Mouse (Mus musculus) embryonic facial prominence, embryonic 11.5 days (tissue): ENCODE data around the gene Med13l. TPM values are rescaled to one million over a fixed set of nuclear protein-coding genes. Genes with fewer than 3 reads are reported as not detected.

Experiments used
- ATAC-seq: fragments of 200-750 bp; cut with Nextera tagmentation; replicated peaks from 2 replicates; pipeline ENCODE4 v1.8.0; 2017; ENCODE audit warnings: low read depth; ENCODE audit not compliant: insufficient number of reproducible peaks, low FRiP score, low TSS enrichment
- DNase-seq: peaks from one replicate; pipeline ENCODE4 v3.0.0-alpha.2; 2015; ENCODE audit warnings: low spot score
- H3K27ac ChIP-seq: fragments of 300-500 bp; sonication (generic); replicated peaks from 2 replicates; pipeline ENCODE4 v1.5.1; 2014; ENCODE audit warnings: mild to moderate bottlenecking, low read depth, low read length, control low read depth
- H3K27me3 ChIP-seq: fragments of 300-500 bp; sonication (generic); 2 replicates; pipeline ENCODE4 v1.6.1; 2014; ENCODE audit warnings: mild to moderate bottlenecking, low read length, moderate library complexity, mixed read lengths; ENCODE audit not compliant: control insufficient read depth, insufficient read depth
- H3K36me3 ChIP-seq: fragments of 300-500 bp; sonication (generic); replicated peaks from 2 replicates; pipeline ENCODE4 v1.6.1; 2014; ENCODE audit warnings: low read depth, mild to moderate bottlenecking, low read length, moderate library complexity, mixed read lengths; ENCODE audit not compliant: control insufficient read depth, insufficient read depth
- H3K4me1 ChIP-seq: fragments of 300-500 bp; sonication (generic); 2 replicates; pipeline ENCODE4 v1.6.1; 2014; ENCODE audit warnings: low read length, mixed read lengths; ENCODE audit not compliant: control insufficient read depth, insufficient read depth
- H3K4me2 ChIP-seq: fragments of 300-500 bp; sonication (generic); 2 replicates; pipeline ENCODE4 v1.6.1; 2014; ENCODE audit warnings: low read depth, mild to moderate bottlenecking, control low read depth, low read length, moderate library complexity
- H3K4me3 ChIP-seq: fragments of 300-500 bp; sonication (generic); 2 replicates; pipeline ENCODE4 v1.5.1; 2014; ENCODE audit warnings: low read depth, low read length, control low read depth
- H3K9ac ChIP-seq: fragments of 300-500 bp; sonication (generic); replicated peaks from 2 replicates; pipeline ENCODE4 v1.6.1; 2014; ENCODE audit warnings: mild to moderate bottlenecking, control low read depth, low read length
- H3K9me3 ChIP-seq: fragments of 300-500 bp; sonication (generic); replicated peaks from 2 replicates; pipeline ENCODE4 v1.6.1; 2016; ENCODE audit warnings: mild to moderate bottlenecking, low read length, inconsistent platforms, mixed read lengths; ENCODE audit not compliant: control insufficient read depth
- WGBS: fragments of 180-500 bp; shearing (Covaris S2); extraction: QIAGEN DNeasy Blood & Tissue Kit; methylation state at CpG from one replicate; pipeline ENCODE4 v1.1.7; 2014; 5-methylcytosine and 5-hydroxymethylcytosine counted together
- polyA plus RNA-seq: library from polyadenylated mRNA; unstranded; fragments of >200 nt; fragmentation: Nextera tagmentation; extraction: Ambion mirVana; gene quantifications from 2 replicates; pipeline ENCODE4 v1.2.1, GENCODE M21; 2014

Gene Med13l
- polyA plus RNA-seq, 1 experiment from 2014 or later = 10.1 TPM

DNA sequence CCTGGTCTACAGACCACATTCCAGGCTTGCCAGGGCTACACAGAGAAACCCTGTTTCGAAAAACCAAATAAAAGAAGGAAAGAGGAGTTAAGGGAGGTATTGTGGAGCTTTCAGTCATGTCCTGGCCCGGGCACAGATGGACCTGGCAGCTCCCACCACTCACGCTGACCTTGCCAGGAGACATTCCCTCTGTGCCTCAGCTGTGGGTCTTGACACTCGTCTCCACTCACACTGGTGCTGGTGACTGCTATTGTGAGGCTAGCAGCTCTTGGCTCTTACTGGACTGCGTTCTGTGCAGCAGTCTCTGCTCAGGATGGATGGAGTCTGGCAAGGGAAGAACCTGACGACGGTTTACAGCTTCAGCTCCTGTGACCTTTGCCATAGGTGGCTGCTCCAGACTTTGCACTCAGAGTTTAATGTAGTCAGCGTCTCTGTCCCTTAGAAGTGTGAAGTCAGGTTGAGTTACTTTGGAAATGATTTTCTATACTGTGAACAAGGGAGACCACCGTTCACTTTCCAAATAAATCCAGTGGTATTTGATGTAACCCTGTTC is 118.9 kb downstream of the Med13l start:
- ATAC-seq = no peak

DNA sequence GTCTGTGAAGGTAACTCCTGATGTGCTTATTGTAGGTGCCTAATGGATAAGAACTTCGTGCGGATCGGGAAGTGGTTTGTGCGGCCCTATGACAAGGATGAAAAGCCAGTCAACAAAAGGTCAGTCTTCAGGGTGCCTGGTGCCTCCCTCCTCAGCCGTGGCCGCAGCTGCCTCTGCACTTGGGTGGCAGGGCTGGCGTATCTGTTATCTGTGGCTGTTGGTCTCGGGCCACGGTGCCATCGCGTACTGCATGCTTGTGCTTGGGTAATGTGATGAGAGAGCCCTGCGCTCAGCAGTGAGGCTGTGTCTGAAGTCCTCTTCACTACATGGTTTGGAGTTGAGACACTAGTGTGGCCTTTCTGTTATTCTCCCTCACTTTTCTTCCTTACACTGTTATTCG is 120.4 kb downstream of the Med13l start:
- H3K9ac ChIP-seq = no peak overlapping the region
- no peaks in the 10 kb centered on the region for H3K4me1 ChIP-seq
- no peaks in the 10 kb centered on the region for H3K9me3 ChIP-seq
- no peaks in the 10 kb centered on the region for H3K36me3 ChIP-seq
- WGBS = 93% methylated on average over 13 of the region's 13 CpGs
- no peaks in the 10 kb centered on the region for H3K27me3 ChIP-seq
- H3K4me2 ChIP-seq = no peak overlapping the region
- DNase-seq (no peak), ATAC-seq (no peak)
- no peak overlapping the region for H3K4me3 ChIP-seq
- H3K27ac ChIP-seq = no peak overlapping the region

More for the DNA sequence above, 118.9 kb downstream of the Med13l start:
- no peak overlapping the region for H3K27ac ChIP-seq
- no peaks in the 10 kb centered on the region for H3K27me3 ChIP-seq
- H3K9me3 ChIP-seq = no peaks in the 10 kb centered on the region
- no peak overlapping the region for H3K4me2 ChIP-seq
- DNase-seq = no peak
- H3K4me3 ChIP-seq = no peak overlapping the region
- no peak overlapping the region for H3K9ac ChIP-seq
- no peaks in the 10 kb centered on the region for H3K36me3 ChIP-seq
- H3K4me1 ChIP-seq = no peaks in the 10 kb centered on the region
- 85% methylated on average over 9 of the region's 9 CpGs for WGBS

DNA sequence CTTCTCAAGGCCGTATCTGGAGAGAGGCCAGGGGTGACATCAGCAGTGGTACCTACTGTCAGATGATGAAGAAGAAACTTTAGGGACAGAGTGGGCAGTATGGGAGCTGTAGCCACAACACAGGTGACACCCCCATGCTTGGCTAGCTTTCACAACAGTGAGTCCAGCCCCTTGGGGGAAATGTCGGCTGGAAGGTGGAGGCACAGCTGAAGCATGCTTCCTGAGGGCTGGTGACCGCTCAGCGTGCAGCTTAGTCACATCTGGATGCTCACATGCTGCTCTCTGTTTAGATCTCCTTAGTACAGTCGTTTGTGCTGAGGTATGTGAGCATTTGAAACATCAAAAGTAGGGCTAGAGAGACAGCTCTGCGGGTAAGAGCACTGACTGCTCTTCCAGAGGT is 121.5 kb downstream of the Med13l start:
- Histone ChIP-seq H3K27ac (no peak overlapping the region), H3K4me2 (no peak overlapping the region), H3K4me3 (no peak overlapping the region), H3K36me3 (no peaks in the 10 kb centered on the region), H3K4me1 (no peaks in the 10 kb centered on the region), H3K9me3 (no peaks in the 10 kb centered on the region), H3K9ac (no peak overlapping the region), H3K27me3 (no peaks in the 10 kb centered on the region)
- DNase-seq (no peak), ATAC-seq (no peak)
- WGBS = 89% methylated on average over 6 of the region's 6 CpGs

DNA sequence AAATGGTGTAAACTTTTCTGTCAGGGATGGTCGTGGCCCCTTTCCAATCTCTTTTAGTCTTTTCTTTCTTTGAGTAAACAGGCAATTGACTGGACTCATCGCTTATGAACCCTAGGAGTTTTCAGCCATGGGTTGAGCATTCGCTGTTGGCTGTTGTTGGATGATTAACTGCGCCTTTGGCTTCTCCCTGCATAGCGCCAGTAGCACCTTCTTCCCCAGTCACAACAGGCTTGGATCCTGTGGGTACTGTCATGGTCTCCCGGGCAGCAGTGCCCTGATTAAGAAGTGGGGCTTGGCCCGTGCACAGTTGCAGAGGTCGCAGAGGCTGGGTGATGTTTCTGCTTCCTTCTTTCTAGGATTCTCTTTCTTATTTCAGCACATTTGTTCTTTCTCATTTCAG is 124.7 kb downstream of the Med13l start:
- WGBS = 92% methylated on average over 8 of the region's 8 CpGs
- Histone ChIP-seq H3K36me3 (no peaks in the 10 kb centered on the region), H3K4me3 (no peak overlapping the region), H3K9me3 (no peaks in the 10 kb centered on the region), H3K27me3 (no peaks in the 10 kb centered on the region), H3K4me1 (no peaks in the 10 kb centered on the region), H3K27ac (no peak overlapping the region), H3K9ac (no peak overlapping the region), H3K4me2 (no peak overlapping the region)
- ATAC-seq (no peak), DNase-seq (no peak)

DNA sequence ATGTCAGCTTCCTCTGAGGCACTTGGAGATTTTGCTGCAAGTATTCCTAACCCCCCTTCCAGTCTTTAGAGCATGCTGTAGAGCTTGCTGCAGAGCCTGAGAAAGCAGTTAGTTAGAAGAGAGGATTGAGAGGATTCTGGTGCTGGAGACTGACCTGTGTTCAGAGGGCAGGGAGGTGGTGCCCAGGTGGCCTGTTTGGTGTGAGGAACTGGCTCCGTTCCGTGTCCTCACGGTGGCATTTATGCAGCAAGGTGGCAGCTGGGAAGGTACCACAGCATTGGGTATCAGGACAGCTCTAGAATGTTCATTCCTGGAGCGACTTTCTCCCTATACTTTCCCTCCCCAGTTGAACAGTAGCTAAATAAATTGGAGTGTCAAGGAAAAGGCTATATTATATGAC is 125.5 kb downstream of the Med13l start:
- Histone ChIP-seq H3K9me3 (no peaks in the 10 kb centered on the region), H3K36me3 (no peaks in the 10 kb centered on the region), H3K9ac (no peak overlapping the region), H3K4me2 (no peak overlapping the region), H3K4me3 (no peak overlapping the region), H3K27ac (no peak overlapping the region), H3K4me1 (no peaks in the 10 kb centered on the region), H3K27me3 (no peaks in the 10 kb centered on the region)
- ATAC-seq (no peak), DNase-seq (no peak)
- 92% methylated on average over 4 of the region's 4 CpGs for WGBS

DNA sequence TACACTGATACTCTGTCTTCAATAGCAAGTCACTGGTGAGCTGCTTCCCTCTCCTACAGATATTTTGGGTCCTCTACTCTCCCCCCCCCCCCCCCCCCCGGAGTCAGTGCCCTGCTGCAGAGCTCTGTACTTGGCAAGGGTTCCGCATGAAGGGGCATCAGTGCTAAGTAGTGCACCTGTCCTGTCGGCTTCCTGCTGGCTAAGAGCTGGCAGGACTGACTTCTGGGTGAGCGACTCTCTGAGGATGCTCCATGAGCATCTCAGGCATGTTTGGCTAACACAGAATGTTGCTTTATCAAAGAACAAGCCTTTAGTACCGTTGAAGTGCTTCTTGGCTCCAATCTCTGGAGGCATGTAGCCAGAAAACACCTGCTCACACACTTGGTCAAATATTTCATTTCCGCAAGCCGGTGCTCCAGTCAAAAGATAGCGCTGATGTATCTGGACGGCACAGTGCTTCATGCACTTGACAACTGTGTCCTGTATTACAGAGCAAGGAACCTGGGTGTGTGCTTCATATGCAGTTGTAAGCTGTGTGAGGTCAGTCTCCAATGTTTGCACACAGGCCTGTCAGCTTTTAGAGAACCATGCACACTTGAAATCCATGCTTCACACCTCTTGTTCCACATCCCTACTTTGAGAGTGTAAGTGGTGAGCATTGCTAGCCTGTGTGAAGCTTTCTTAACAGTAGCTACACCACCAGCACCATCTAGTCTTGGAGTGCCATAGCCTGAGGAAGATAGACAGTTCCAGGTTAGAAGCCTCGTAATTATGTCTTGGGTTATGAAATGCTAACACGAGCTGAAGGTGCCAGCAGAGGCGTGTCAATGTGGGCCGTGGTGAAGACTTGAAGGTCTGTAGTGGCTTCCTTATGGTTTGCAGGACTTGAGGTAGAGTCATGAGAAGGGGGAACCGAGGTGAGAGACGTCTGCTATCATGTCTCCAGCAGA is 128.7 kb downstream of the Med13l start:
- Histone ChIP-seq H3K4me3 (no peak overlapping the region), H3K9me3 (no peaks in the 10 kb centered on the region), H3K27me3 (no peaks in the 10 kb centered on the region), H3K27ac (no peak overlapping the region), H3K9ac (no peak overlapping the region), H3K4me2 (no peak overlapping the region), H3K4me1 (no peaks in the 10 kb centered on the region), H3K36me3 (no peaks in the 10 kb centered on the region)
- 89% methylated on average over 14 of the region's 15 CpGs for WGBS
- ATAC-seq (no peak), DNase-seq (no peak)

DNA sequence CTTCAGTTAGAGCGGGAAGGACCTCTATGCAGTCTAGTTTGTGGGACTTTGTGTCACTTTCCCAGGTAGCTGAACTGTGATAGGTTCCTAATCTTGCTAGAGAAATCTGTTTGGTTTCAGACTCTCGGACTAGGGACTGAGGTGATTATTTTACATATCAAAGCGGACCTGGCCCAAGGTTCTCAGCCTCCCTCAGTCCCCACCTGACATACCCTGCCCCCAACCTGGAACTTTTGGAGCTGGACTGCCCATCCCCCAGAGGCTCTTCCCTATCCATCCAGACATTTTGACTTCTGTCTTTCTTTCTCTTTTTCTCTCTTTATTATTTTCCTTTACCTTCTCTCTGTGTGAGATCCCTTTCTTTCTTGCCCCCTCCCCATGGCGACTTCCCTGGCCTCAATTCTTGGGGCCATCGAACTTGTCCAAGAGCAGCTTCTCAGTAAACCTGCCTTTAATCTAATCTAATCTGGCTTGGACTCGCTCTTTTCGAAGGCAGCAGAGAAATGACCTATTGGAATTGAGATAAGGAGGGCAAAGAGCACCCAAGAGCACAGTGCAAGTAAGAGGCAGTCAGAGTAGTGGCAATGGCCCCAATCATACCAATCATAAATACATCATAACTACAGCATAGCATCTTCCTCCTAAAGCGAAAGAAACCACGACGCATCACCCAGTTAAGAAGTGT is 130.7 kb downstream of the Med13l start:
- 82% methylated on average over 10 of the region's 10 CpGs for WGBS
- Histone ChIP-seq H3K4me3 (no peak overlapping the region), H3K4me2 (no peak overlapping the region), H3K4me1 (no peaks in the 10 kb centered on the region), H3K27ac (no peak overlapping the region), H3K9me3 (no peaks in the 10 kb centered on the region), H3K27me3 (no peaks in the 10 kb centered on the region), H3K36me3 (no peaks in the 10 kb centered on the region), H3K9ac (no peak overlapping the region)
- no peak for DNase-seq
- ATAC-seq = no peak

DNA sequence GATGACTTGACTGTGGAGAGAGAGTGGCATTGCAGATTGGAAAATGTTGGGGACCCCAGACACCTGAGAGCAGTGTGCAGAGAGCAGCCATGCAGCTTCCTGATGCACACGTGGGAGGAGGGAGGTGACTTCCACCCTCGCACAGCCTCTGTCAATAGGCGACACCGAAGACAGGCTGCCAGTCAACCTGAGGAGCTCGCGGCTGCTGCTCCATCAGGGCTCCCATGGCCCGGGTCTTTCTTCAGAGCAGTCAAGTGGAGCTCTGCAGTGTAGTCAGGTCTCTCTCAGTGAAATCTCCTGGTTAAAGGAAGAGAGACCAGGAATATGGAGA is 131.2 kb downstream of the Med13l start:
- no peak overlapping the region for H3K27ac ChIP-seq
- no peaks in the 10 kb centered on the region for H3K9me3 ChIP-seq
- H3K36me3 ChIP-seq = no peaks in the 10 kb centered on the region
- WGBS = 67% methylated on average over 7 of the region's 7 CpGs
- H3K4me2 ChIP-seq = no peak overlapping the region
- DNase-seq = no peak
- H3K4me1 ChIP-seq = no peaks in the 10 kb centered on the region
- no peak overlapping the region for H3K9ac ChIP-seq
- no peak overlapping the region for H3K4me3 ChIP-seq
- no peak for ATAC-seq
- H3K27me3 ChIP-seq = no peaks in the 10 kb centered on the region
